12 mouse cellular contexts compared by ENCODE assay signal in genomic region chr19:47429245-47429644, GRCm38 (mm10). TPM values are rescaled to one million over a fixed set of nuclear protein-coding genes. Genes with fewer than 3 reads are reported as not detected.
DNase-seq lines count a peak whose midpoint lies in the region; ATAC-seq and TF ChIP-seq lines count a peak whose summit lies in the region.
"Had no signal": no experiment of that assay in that cellular context is flagged by ENCODE, and none has a peak within 500 bp of the region (broad histone marks: within the 10 kb centered on the region; RNA-seq: fewer than 3 reads in every experiment).

No protein-coding gene starts in this region.

- peak; percentile 77 for DNase-seq in gastrocnemius, adult 2 months
- DNase-seq in gastrocnemius, postnatal 14 days, result no peak
- peak; percentile 65 for DNase-seq in testis, postnatal 10 days (ENCODE audit: low spot score)
- DNase-seq in testis, postnatal 14 days (ENCODE audit: low spot score), result no peak
- no peak for DNase-seq in embryo, embryonic 9.5 days (ENCODE audit: extremely low spot score)
- DNase-seq in layer of hippocampus, postnatal 10 days (ENCODE audit: low spot score in 2 of 2), result no peak
- DNase-seq: cerebellum, adult 8-10 months; right cerebral cortex, postnatal 14 days; thymus, postnatal 36 days had no signal

- no peak; the same call in 1 of the 2 replicates for TF ChIP-seq CTCF in gastrocnemius, adult 2 months (IDR thresholded peaks at IDR 0.05)

- no peaks in the 10 kb centered on the region for H3K27me3 ChIP-seq in kidney, embryonic 16.5 days (ENCODE audit: insufficient read depth, low read length)
- H3K27me3 ChIP-seq in stomach, embryonic 16.5 days (ENCODE audit: control insufficient read depth, insufficient read depth, low read length), result no peaks in the 10 kb centered on the region

- intact Hi-C loops in gastrocnemius, adult 2 months (cut with DNase I), result no loop called here
- intact Hi-C loops in gastrocnemius, postnatal 14 days (cut with DNase I; ENCODE audit: low total_unique reads), result no loop called here

- 74% methylated on average over 3 of the region's 3 CpGs for WGBS in kidney, embryonic 16.5 days
- 65% methylated on average over 3 of the region's 3 CpGs for WGBS in stomach, embryonic 16.5 days

- H3K9me3 ChIP-seq in kidney, embryonic 16.5 days (ENCODE audit: low read length), result no peaks in the 10 kb centered on the region
- H3K9me3 ChIP-seq in stomach, embryonic 16.5 days (replicated peaks; ENCODE audit: control insufficient read depth, low read length), result no peaks in the 10 kb centered on the region

- peaks cover 30% of the 10 kb centered on the region for H3K4me1 ChIP-seq in kidney, embryonic 16.5 days (ENCODE audit: insufficient read depth, low read length)
- H3K4me1 ChIP-seq in stomach, embryonic 16.5 days (ENCODE audit: control insufficient read depth, insufficient read depth, low read length), result peaks cover 32% of the 10 kb centered on the region

- no peak overlapping the region for H3K9ac ChIP-seq in kidney, embryonic 16.5 days (replicated peaks; ENCODE audit: low read length)
- H3K9ac ChIP-seq in stomach, embryonic 16.5 days (ENCODE audit: low read length), result no peak overlapping the region

- no peak for ATAC-seq in kidney, embryonic 16.5 days (ENCODE audit: low FRiP score, low TSS enrichment)
- no peak for ATAC-seq in stomach, embryonic 16.5 days (ENCODE audit: insufficient read depth, low FRiP score)
- ATAC-seq: CD4-positive, CD25-positive, alpha-beta regulatory T cell, adult 4 months had no signal

- no peaks in the 10 kb centered on the region for H3K36me3 ChIP-seq in kidney, embryonic 16.5 days (ENCODE audit: insufficient read depth, low read length)
- no peaks in the 10 kb centered on the region for H3K36me3 ChIP-seq in stomach, embryonic 16.5 days (ENCODE audit: control insufficient read depth, insufficient read depth, low read length)

- peak overlapping the region; percentile 87 for H3K27ac ChIP-seq in gastrocnemius, adult 2 months
- H3K27ac ChIP-seq in kidney, embryonic 16.5 days (ENCODE audit: low read length), result peak overlapping the region; percentile 31; the same call in 1 of the 2 replicates
- H3K27ac ChIP-seq in stomach, embryonic 16.5 days (ENCODE audit: low read length), result 0 out of 2 replicates have a peak overlapping the region, but pooled peaks have one; percentile 0

- H3K4me3 ChIP-seq in gastrocnemius, adult 2 months, result no peak overlapping the region
- no peak overlapping the region for H3K4me3 ChIP-seq in kidney, embryonic 16.5 days (ENCODE audit: low read length)
- H3K4me3 ChIP-seq in stomach, embryonic 16.5 days (replicated peaks; ENCODE audit: low read length), result no peak overlapping the region

- no peak overlapping the region for H3K4me2 ChIP-seq in kidney, embryonic 16.5 days (replicated peaks; ENCODE audit: low read depth, low read length)
- no peak overlapping the region for H3K4me2 ChIP-seq in stomach, embryonic 16.5 days (ENCODE audit: low read depth, low read length)

RNA-seq across cellular contexts. Expression of gene Sh3pxd2a, which starts 35.0 kb away (rescaled TPM):
- total RNA-seq in gastrocnemius, adult 2 months (2021), result 10 to 100 TPM; 37.7 to 44.7 TPM
- total RNA-seq in gastrocnemius, postnatal 14 days (2021), result 10 to 100 TPM; 50.6 to 58.9 TPM
- polyA plus RNA-seq in kidney, embryonic 16.5 days (2015; fragmentation: Nextera tagmentation; extraction: Ambion mirVana), result 5.0 and 5.5 TPM in 2 replicates
- polyA plus RNA-seq in stomach, embryonic 16.5 days (2015; fragmentation: Nextera tagmentation; extraction: Ambion mirVana), result 6.3 and 6.6 TPM in 2 replicates
- total RNA-seq in layer of hippocampus, postnatal 10 days (2021), result 10 to 100 TPM; 28.0 to 29.1 TPM

Comparison
In these comparisons a context has a peak if more than half of its experiments do, and no peak if none do; other contexts are left out.
1. DNase-seq: peak in gastrocnemius, adult 2 months (single experiment) and testis, postnatal 10 days (single experiment); none in gastrocnemius, postnatal 14 days (single experiment), testis, postnatal 14 days (single experiment), embryo, embryonic 9.5 days (single experiment) and layer of hippocampus, postnatal 10 days (0 of 2).
2. H3K27ac ChIP-seq: peak in every context shown above with its lines; median percentile 87 in gastrocnemius, adult 2 months; 31 in kidney, embryonic 16.5 days; 0 in stomach, embryonic 16.5 days.